16 mouse cellular contexts compared by ENCODE assay signal in genomic region chr1:163852884-163853560, GRCm38 (mm10).
DNase-seq lines count a peak whose midpoint lies in the region; ATAC-seq lines count a peak whose summit lies in the region.
"Had no signal": no experiment of that assay in that cellular context is flagged by ENCODE, and none has a peak within 500 bp of the region (broad histone marks: within the 10 kb centered on the region; RNA-seq: fewer than 3 reads in every experiment).

No protein-coding gene starts in this region.

- no peak overlapping the region for H3K4me2 ChIP-seq in kidney, embryonic 16.5 days (replicated peaks; ENCODE audit: low read depth, low read length)
- no peak overlapping the region for H3K4me2 ChIP-seq in embryonic facial prominence, embryonic 14.5 days (ENCODE audit: low read depth, low read length)
- H3K4me2 ChIP-seq in neural tube, embryonic 11.5 days (ENCODE audit: low read depth): no peak overlapping the region
- H3K4me2 ChIP-seq: liver, embryonic 15.5 days had no signal

- DNase-seq in kidney, adult 9 months: no peak
- peak; percentile 55 for DNase-seq in embryo, embryonic 9.5 days (ENCODE audit: extremely low spot score)
- peak; percentile 34 for DNase-seq in embryonic facial prominence, embryonic 14.5 days (ENCODE audit: low spot score)
- no peak for DNase-seq in neural tube, embryonic 11.5 days (ENCODE audit: low spot score)
- DNase-seq in layer of hippocampus, postnatal 10 days (ENCODE audit: low spot score in 2 of 2): no peak
- no peak for DNase-seq in heart, postnatal 25 days (ENCODE audit: low spot score)
- DNase-seq: adrenal gland, adult 8-10 months; cerebellum, adult 2 months; heart, postnatal 10 days; kidney, postnatal 14 days; layer of hippocampus, postnatal 36 days; lung, postnatal 10 days had no signal

- no peaks in the 10 kb centered on the region for H3K9me3 ChIP-seq in kidney, embryonic 16.5 days (ENCODE audit: low read length)
- H3K9me3 ChIP-seq in embryonic facial prominence, embryonic 14.5 days (ENCODE audit: control insufficient read depth, low read length): no peaks in the 10 kb centered on the region
- H3K9me3 ChIP-seq in neural tube, embryonic 11.5 days (ENCODE audit: control insufficient read depth, low read length): no peaks in the 10 kb centered on the region
- H3K9me3 ChIP-seq: liver, embryonic 15.5 days had no signal

- H3K4me3 ChIP-seq in kidney, embryonic 16.5 days (ENCODE audit: low read length): no peak overlapping the region
- no peak overlapping the region for H3K4me3 ChIP-seq in embryonic facial prominence, embryonic 14.5 days (ENCODE audit: low read depth, low read length)
- no peak overlapping the region for H3K4me3 ChIP-seq in neural tube, embryonic 11.5 days (ENCODE audit: low read depth, low read length)
- H3K4me3 ChIP-seq: liver, embryonic 15.5 days; myocyte had no signal

- 0 out of 2 replicates have a peak, but pooled peaks have one; percentile 71 for ATAC-seq in kidney, embryonic 16.5 days (ENCODE audit: low FRiP score, low TSS enrichment)
- ATAC-seq in embryonic facial prominence, embryonic 14.5 days (ENCODE audit: low read depth): no peak
- peak; percentile 16; the same call in 1 of the 2 replicates for ATAC-seq in neural tube, embryonic 11.5 days (ENCODE audit: insufficient read depth, low FRiP score, low TSS enrichment)
- ATAC-seq: CD4-positive, CD25-positive, alpha-beta regulatory T cell, adult 4 months had no signal

- H3K9ac ChIP-seq in kidney, embryonic 16.5 days (replicated peaks; ENCODE audit: low read length): no peak overlapping the region
- H3K9ac ChIP-seq in embryonic facial prominence, embryonic 14.5 days (ENCODE audit: low read depth, low read length): no peak overlapping the region
- H3K9ac ChIP-seq in neural tube, embryonic 11.5 days (ENCODE audit: low read length): no peak overlapping the region
- H3K9ac ChIP-seq: liver, embryonic 15.5 days had no signal

- no peak overlapping the region for H3K27ac ChIP-seq in kidney, embryonic 16.5 days (ENCODE audit: low read length)
- H3K27ac ChIP-seq in embryonic facial prominence, embryonic 14.5 days (replicated peaks; ENCODE audit: low read depth, low read length): peak overlapping the region; percentile 18; the same call in 1 of the 2 replicates
- H3K27ac ChIP-seq in neural tube, embryonic 11.5 days (ENCODE audit: low read depth, low read length): no peak overlapping the region
- H3K27ac ChIP-seq: liver, embryonic 15.5 days had no signal

- no peaks in the 10 kb centered on the region for H3K4me1 ChIP-seq in kidney, embryonic 16.5 days (ENCODE audit: insufficient read depth, low read length)
- peaks cover 10% of the 10 kb centered on the region for H3K4me1 ChIP-seq in embryonic facial prominence, embryonic 14.5 days (ENCODE audit: control insufficient read depth, insufficient read depth, low read length)
- no peaks in the 10 kb centered on the region for H3K4me1 ChIP-seq in neural tube, embryonic 11.5 days (ENCODE audit: control insufficient read depth, insufficient read depth, low read length)
- H3K4me1 ChIP-seq: liver, embryonic 15.5 days had no signal

- no peaks in the 10 kb centered on the region for H3K27me3 ChIP-seq in kidney, embryonic 16.5 days (ENCODE audit: insufficient read depth, low read length)
- no peaks in the 10 kb centered on the region for H3K27me3 ChIP-seq in embryonic facial prominence, embryonic 14.5 days (replicated peaks; ENCODE audit: control insufficient read depth, insufficient read depth, low read length)
- H3K27me3 ChIP-seq in neural tube, embryonic 11.5 days (ENCODE audit: control insufficient read depth, insufficient read depth, low read length): no peaks in the 10 kb centered on the region
- H3K27me3 ChIP-seq: liver, embryonic 15.5 days had no signal

- peaks cover 14% of the 10 kb centered on the region; the same call in 1 of the 2 replicates for H3K36me3 ChIP-seq in kidney, embryonic 16.5 days (ENCODE audit: insufficient read depth, low read length)
- H3K36me3 ChIP-seq in embryonic facial prominence, embryonic 14.5 days (ENCODE audit: control insufficient read depth, insufficient read depth, low read length): peaks cover 23% of the 10 kb centered on the region
- no peaks in the 10 kb centered on the region; the same call in 1 of the 2 replicates for H3K36me3 ChIP-seq in neural tube, embryonic 11.5 days (ENCODE audit: control insufficient read depth, insufficient read depth, low read length)
- H3K36me3 ChIP-seq: liver, embryonic 15.5 days had no signal

- 54% methylated on average over 5 of the region's 5 CpGs for WGBS in kidney, embryonic 16.5 days
- 27% methylated on average over 5 of the region's 5 CpGs for WGBS in embryonic facial prominence, embryonic 14.5 days
- 64% methylated on average over 5 of the region's 5 CpGs for WGBS in neural tube, embryonic 11.5 days

- intact Hi-C loops in heart, postnatal 25 days (cut with DNase I): no loop called here

Comparison
In these comparisons a context has a peak if more than half of its experiments do, and no peak if none do; other contexts are left out.
1. DNase-seq: peak in embryo, embryonic 9.5 days (single experiment) and embryonic facial prominence, embryonic 14.5 days (single experiment); none in kidney, adult 9 months (single experiment), neural tube, embryonic 11.5 days (single experiment), layer of hippocampus, postnatal 10 days (0 of 2) and heart, postnatal 25 days (single experiment).